Mouse (Mus musculus) neutrophil, adult 59 days (primary cell): Measurements from ENCODE around the gene Olfr1178. TPM values are rescaled to one million over a fixed set of nuclear protein-coding genes. Genes with fewer than 3 reads are reported as not detected.

ENCODE experiments used
- total RNA-seq, 2 experiments: library from RNA; stranded (reverse); gene quantifications; 1 replicate in 1 of 2; 2 replicates in 1 of 2; pipeline ENCODE4 v1.2.4; 2023

Olfr1178 gene
- total RNA-seq, result not detected

GRCm38 (mm10) chr2:88386762-88387161 lies at the start of gene Olfr1178:
Olfr1178 (plus strand) TSS chr2:88387062.

GRCm38 (mm10) chr2:88346392-88346791 lies 40.5 kb upstream of the Olfr1178 start, which contains the start of gene Olfr1177-ps:
Olfr1177-ps (minus strand) TSS chr2:88346492.

GRCm38 (mm10) chr2:88406353-88406752 lies 19.5 kb downstream of the Olfr1178 start, which contains the start of gene Olfr1179:
Olfr1179 (minus strand) TSS chr2:88406453.

GRCm38 (mm10) chr2:88419051-88419450 lies 32.2 kb downstream of the Olfr1178 start, which contains the start of gene Olfr1180:
Olfr1180 (minus strand) TSS chr2:88419151.

GRCm38 (mm10) chr2:88426071-88426470 lies 39.2 kb downstream of the Olfr1178 start, which contains the start of gene Olfr1181:
Olfr1181 (minus strand) TSS chr2:88426171.

GRCm38 (mm10) chr2:88449031-88449430 lies 62.2 kb downstream of the Olfr1178 start, which contains the start of gene Gm13757:
Gm13757 (minus strand) TSS chr2:88449131.

Other genes starting within 250 kb of the Olfr1178 start
- not detected for gene Olfr1167, start 231.9 kb upstream of the Olfr1178 start, total RNA-seq
- gene Olfr1168, start 205.2 kb upstream of the Olfr1178 start, total RNA-seq, result not detected
- gene Olfr1170, start 158.7 kb upstream of the Olfr1178 start, total RNA-seq, result not detected
- not detected for gene Olfr1173, start 107.2 kb upstream of the Olfr1178 start, total RNA-seq
- not detected for gene Olfr1174-ps, start 71.9 kb upstream of the Olfr1178 start, total RNA-seq
- not detected for gene Olfr1175-ps, start 59.8 kb upstream of the Olfr1178 start, total RNA-seq
- not detected for gene Olfr1176, start 50.3 kb upstream of the Olfr1178 start, total RNA-seq
- not detected for gene Olfr1177-ps, start 40.6 kb upstream of the Olfr1178 start, total RNA-seq
- gene Olfr1179, start 19.4 kb downstream of the Olfr1178 start, total RNA-seq, result not detected
- not detected for gene Olfr1180, start 32.1 kb downstream of the Olfr1178 start, total RNA-seq
- not detected for gene Olfr1181, start 39.1 kb downstream of the Olfr1178 start, total RNA-seq
- gene Gm13757, start 62.1 kb downstream of the Olfr1178 start, total RNA-seq, result not detected
- not detected for gene Olfr1183, start 67.8 kb downstream of the Olfr1178 start, total RNA-seq
- gene Olfr1184, start 96.5 kb downstream of the Olfr1178 start, total RNA-seq, result not detected
- not detected for gene Olfr1185-ps1, start 106.3 kb downstream of the Olfr1178 start, total RNA-seq
- not detected for gene Olfr1186, start 131.5 kb downstream of the Olfr1178 start, total RNA-seq
- not detected for gene Olfr1188, start 169.9 kb downstream of the Olfr1178 start, total RNA-seq
- not detected for gene Olfr1189, start 199.4 kb downstream of the Olfr1178 start, total RNA-seq